Mouse (Mus musculus): ENCODE results near the gene Prkn. TPM values are rescaled to one million over a fixed set of nuclear protein-coding genes. Genes with fewer than 3 reads are reported as not detected.

Prkn gene
- polyA plus RNA-seq, 1 experiment from 2014 or later, result 1.5 TPM

DNA sequence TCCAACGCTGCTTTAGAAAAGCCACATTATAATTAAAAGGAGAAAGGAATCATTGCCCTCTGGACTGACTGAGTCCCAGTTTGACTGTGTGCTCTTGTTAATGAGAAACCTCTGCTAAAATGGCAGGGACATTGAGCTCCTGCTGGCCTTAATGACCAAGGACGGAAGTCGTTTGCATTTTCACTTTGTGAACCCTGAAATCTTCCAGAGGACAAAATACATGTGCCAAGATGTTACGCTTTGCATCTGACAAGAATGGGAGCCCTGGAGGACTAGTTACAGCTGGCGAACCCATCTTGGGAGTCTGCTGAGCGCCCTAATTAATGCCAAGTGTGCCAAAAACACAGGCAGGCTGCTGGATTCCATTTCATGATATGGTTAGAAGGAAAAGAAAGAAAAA, 409.0 kb downstream of the Prkn start:
- H3K27me3 ChIP-seq (replicated peaks), result no peaks in the 10 kb centered on the region
- H3K9ac ChIP-seq, result no peak overlapping the region
- H3K4me1 ChIP-seq (replicated peaks), result no peaks in the 10 kb centered on the region
- H3K4me3 ChIP-seq (replicated peaks), result no peak overlapping the region
- H3K9me3 ChIP-seq, result no peaks in the 10 kb centered on the region
- ATAC-seq, result no peak
- H3K36me3 ChIP-seq, result no peaks in the 10 kb centered on the region
- no peak overlapping the region for H3K4me2 ChIP-seq (replicated peaks)
- 69% methylated on average over 6 of the region's 6 CpGs for WGBS
- no peak overlapping the region for H3K27ac ChIP-seq

DNA sequence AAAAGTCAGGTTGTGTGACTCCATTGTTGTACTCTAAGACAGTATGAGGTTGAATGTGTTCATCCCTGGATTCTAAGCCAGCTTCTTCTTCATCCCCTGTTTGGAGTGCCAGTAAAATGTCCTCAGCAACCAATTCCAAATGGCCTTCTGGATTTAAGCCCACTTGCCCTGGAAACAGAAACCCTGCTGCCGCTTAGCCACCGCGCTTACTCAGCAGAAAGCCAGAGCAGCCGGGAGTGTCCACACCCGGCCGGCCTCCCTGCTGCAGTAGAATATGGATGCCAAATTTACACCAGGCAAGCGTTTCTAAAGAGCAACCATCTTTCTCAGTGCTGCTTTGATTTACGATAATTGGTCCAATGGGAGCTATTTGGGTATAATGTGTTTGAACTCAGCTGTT, 420.5 kb downstream of the Prkn start:
- WGBS, result 70% methylated on average over 8 of the region's 8 CpGs
- no peak overlapping the region for H3K27ac ChIP-seq
- no peaks in the 10 kb centered on the region for H3K9me3 ChIP-seq
- H3K4me3 ChIP-seq (replicated peaks), result no peak overlapping the region
- no peaks in the 10 kb centered on the region for H3K4me1 ChIP-seq (replicated peaks)
- H3K27me3 ChIP-seq (replicated peaks), result no peaks in the 10 kb centered on the region
- no peaks in the 10 kb centered on the region for H3K36me3 ChIP-seq
- no peak for ATAC-seq
- no peak overlapping the region for H3K4me2 ChIP-seq (replicated peaks)
- H3K9ac ChIP-seq, result no peak overlapping the region

DNA sequence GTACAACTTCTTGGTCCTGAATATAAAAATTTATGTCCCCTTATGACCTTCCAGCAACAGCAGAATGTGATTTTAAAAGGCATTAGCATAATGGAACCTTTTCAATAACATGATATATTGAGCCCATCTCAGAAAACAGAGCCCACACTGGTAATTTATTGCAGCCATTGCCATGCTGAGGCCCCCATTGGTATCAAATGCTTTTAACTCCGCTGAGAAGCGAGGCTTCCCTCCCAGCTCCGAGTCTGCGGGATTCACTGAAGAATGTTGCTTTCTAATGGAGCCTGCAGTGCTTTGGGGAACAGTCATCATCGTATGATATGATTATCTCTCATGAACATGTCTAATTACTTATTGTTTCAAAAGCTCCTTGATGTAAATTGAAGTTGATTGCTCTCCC, 421.5 kb downstream of the Prkn start:
- 61% methylated on average over 5 of the region's 5 CpGs for WGBS
- ATAC-seq, result no peak
- no peak overlapping the region for H3K9ac ChIP-seq

DNA sequence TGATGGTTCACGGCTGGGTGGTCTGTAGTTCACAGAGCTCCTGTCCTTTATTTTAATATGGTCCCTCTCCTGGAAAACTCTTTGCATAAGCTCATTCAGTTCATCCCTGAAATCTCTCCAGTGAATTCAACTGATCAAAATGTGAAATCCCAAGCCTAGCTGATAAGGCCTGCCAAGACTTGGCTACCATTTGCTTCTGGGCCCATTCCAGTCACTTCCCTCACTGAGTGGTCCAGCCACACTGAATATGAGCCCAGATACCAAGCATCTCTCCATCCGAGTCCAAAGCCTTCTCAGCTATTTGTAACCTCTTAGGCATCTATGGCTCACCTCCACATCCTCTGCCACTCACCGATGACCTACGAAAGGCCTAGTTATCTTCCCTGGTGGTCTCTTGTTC, 427.8 kb downstream of the Prkn start:
- H3K9me3 ChIP-seq, result no peaks in the 10 kb centered on the region
- no peaks in the 10 kb centered on the region for H3K36me3 ChIP-seq
- no peak overlapping the region for H3K4me3 ChIP-seq (replicated peaks)
- H3K9ac ChIP-seq, result no peak overlapping the region
- WGBS, result 91% methylated on average over 4 of the region's 4 CpGs
- H3K4me2 ChIP-seq (replicated peaks), result no peak overlapping the region
- no peak overlapping the region for H3K27ac ChIP-seq
- ATAC-seq, result no peak
- H3K27me3 ChIP-seq (replicated peaks), result no peaks in the 10 kb centered on the region
- H3K4me1 ChIP-seq (replicated peaks), result no peaks in the 10 kb centered on the region

More for the DNA sequence above, 421.5 kb downstream of the Prkn start:
- Histone ChIP-seq H3K4me2 (replicated peaks) (no peak overlapping the region), H3K36me3 (no peaks in the 10 kb centered on the region), H3K27ac (no peak overlapping the region), H3K4me1 (replicated peaks) (no peaks in the 10 kb centered on the region), H3K27me3 (replicated peaks) (no peaks in the 10 kb centered on the region), H3K4me3 (replicated peaks) (no peak overlapping the region), H3K9me3 (no peaks in the 10 kb centered on the region)

DNA sequence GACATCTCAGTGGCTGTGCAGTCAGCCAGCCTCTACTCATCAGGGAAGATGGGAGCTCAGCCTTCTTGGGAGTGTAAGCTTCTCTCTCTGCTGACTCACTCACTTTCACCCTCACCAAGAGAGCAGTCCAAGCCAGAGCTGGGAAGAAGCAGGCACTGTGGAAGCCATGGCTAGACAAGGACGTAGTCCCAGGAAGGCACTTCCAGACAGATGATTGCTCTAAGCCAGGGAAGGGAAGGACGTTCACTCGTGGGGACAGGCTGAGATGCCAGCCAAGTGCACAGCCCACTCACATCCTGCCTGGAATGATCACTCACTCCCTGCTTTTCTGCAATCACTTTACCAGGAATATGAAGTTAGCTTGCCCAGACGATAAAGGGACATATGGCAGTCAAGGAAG, 430.0 kb downstream of the Prkn start:
- H3K36me3 ChIP-seq, result no peaks in the 10 kb centered on the region
- no peaks in the 10 kb centered on the region for H3K9me3 ChIP-seq
- no peaks in the 10 kb centered on the region for H3K27me3 ChIP-seq (replicated peaks)
- 69% methylated on average over 4 of the region's 4 CpGs for WGBS
- no peaks in the 10 kb centered on the region for H3K4me1 ChIP-seq (replicated peaks)
- no peak overlapping the region for H3K9ac ChIP-seq
- no peak overlapping the region for H3K4me2 ChIP-seq (replicated peaks)
- H3K4me3 ChIP-seq (replicated peaks), result no peak overlapping the region
- no peak for ATAC-seq
- H3K27ac ChIP-seq, result no peak overlapping the region

DNA sequence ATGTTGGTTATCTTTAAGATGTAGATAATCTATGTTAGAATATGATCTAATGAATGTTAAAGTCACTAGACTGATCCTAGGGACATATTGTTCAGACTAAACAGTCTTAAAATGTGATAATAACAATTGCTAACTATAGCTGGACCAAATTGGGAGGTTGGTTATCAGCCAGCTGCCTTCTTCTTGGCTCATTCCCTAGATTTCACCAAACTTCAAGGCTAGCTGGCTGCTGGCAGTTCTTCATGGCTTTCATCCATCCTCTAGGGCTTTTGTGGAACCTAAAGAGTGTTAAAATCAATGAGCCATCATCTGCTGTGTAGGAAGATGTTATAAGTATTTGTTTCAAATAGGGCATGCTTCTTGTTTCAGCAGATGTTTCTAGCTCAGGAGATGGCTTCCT, 431.7 kb downstream of the Prkn start:
- Histone ChIP-seq H3K4me1 (replicated peaks) (no peaks in the 10 kb centered on the region), H3K9ac (no peak overlapping the region)
- no peak for ATAC-seq

DNA sequence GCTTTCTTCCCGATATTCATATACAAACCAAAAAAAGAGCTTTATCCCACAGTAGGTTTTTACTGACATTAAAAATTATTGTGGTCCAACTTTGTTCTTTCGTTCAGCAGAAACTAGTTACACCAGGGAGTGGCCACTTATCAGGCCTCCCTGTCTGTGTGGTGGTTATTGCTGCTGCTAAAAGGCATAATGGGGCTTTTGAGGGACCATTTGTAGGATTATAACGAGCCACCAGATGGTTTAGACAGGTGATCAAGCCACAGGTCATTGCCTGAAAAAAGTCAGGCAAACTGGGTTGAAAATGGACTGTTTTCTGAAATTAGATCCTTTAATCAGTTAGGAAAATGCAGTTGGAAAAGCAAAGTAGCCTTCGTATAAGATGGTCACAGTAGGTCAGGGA, 444.1 kb downstream of the Prkn start:
- Histone ChIP-seq H3K9ac (no peak overlapping the region), H3K27ac (no peak overlapping the region), H3K4me1 (replicated peaks) (no peaks in the 10 kb centered on the region), H3K27me3 (replicated peaks) (no peaks in the 10 kb centered on the region), H3K4me2 (replicated peaks) (no peak overlapping the region), H3K36me3 (no peaks in the 10 kb centered on the region), H3K4me3 (replicated peaks) (no peak overlapping the region), H3K9me3 (no peaks in the 10 kb centered on the region)
- 75% methylated on average over 4 of the region's 4 CpGs for WGBS
- ATAC-seq, result no peak

More for the DNA sequence above, 431.7 kb downstream of the Prkn start:
- H3K27me3 ChIP-seq (replicated peaks), result no peaks in the 10 kb centered on the region
- no peaks in the 10 kb centered on the region for H3K36me3 ChIP-seq
- H3K27ac ChIP-seq, result no peak overlapping the region
- no peak overlapping the region for H3K4me2 ChIP-seq (replicated peaks)
- H3K4me3 ChIP-seq (replicated peaks), result no peak overlapping the region
- no peaks in the 10 kb centered on the region for H3K9me3 ChIP-seq

DNA sequence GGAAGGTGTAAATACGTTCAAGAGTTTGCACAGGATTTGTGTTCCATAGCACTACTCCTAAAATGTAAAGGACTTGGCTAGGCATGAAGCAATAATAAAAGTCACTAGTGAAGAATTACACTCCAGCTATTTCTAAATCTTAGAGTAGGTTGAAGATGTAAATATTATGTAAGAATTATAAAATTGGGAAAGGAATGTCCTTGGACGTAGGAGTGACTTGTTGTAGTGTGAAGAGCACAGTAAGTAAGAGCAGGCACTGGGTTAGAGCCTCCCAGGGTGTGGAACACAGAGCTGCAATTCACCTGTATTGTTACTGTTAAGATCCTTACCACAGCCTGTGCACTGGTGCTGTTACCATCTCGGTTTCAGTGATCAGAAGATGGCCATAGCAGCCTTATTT, 450.0 kb downstream of the Prkn start:
- ATAC-seq, result no peak
- 53% methylated on average over 3 of the region's 3 CpGs for WGBS
- H3K36me3 ChIP-seq, result no peaks in the 10 kb centered on the region

DNA sequence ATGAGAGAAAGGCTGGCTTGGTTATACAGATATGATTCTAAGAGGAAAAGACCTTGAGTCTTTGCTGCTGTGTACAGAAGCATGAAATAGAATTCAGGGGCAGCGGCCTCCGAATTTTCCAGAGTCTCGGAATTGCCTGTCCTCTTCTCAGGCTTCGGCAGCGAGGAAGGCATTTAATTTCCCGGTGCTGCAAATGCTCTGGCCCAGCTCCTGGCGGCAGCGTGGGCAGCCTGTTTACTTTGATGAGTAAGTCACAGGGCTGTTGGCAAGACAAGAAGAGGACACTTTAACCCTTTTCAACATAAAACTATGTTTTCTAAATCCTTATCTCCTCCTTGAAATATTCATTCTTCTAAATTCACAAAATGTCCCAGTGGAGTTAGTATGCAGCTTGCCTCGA, 462.9 kb downstream of the Prkn start:
- H3K4me2 ChIP-seq (replicated peaks), result no peak overlapping the region

More for the DNA sequence above, 450.0 kb downstream of the Prkn start:
- Histone ChIP-seq H3K4me3 (replicated peaks) (no peak overlapping the region), H3K27ac (no peak overlapping the region), H3K9me3 (no peaks in the 10 kb centered on the region), H3K9ac (no peak overlapping the region), H3K4me2 (replicated peaks) (no peak overlapping the region), H3K4me1 (replicated peaks) (no peaks in the 10 kb centered on the region), H3K27me3 (replicated peaks) (no peaks in the 10 kb centered on the region)

DNA sequence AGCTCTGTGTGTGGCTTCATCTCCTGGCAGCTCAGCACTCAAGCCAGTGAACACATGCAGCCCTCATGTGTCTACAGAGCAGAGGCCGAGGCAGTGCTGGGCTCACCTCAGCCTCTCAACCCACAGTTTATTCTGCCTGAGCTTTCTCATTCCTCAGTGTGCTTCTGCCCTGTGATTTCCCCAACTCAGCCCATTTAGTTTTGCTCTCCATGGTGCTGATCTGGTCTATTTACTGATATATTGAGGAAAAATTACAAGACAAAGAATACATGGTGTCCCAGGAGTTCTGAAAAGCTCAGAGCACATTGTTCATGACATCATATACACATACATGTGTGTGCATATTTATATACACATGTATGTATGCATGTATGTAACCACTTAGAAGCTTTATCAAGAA, 469.7 kb downstream of the Prkn start:
- Histone ChIP-seq H3K9ac (no peak overlapping the region), H3K9me3 (no peaks in the 10 kb centered on the region), H3K4me2 (replicated peaks) (no peak overlapping the region), H3K36me3 (no peaks in the 10 kb centered on the region), H3K4me3 (replicated peaks) (no peak overlapping the region), H3K27me3 (replicated peaks) (no peaks in the 10 kb centered on the region), H3K27ac (no peak overlapping the region), H3K4me1 (replicated peaks) (no peaks in the 10 kb centered on the region)
- ATAC-seq, result no peak
- WGBS, result 13% methylated on average over 1 of the region's 1 CpGs

More for the DNA sequence above, 462.9 kb downstream of the Prkn start:
- Histone ChIP-seq H3K4me3 (replicated peaks) (no peak overlapping the region), H3K27me3 (replicated peaks) (no peaks in the 10 kb centered on the region), H3K9me3 (no peaks in the 10 kb centered on the region), H3K9ac (no peak overlapping the region), H3K27ac (no peak overlapping the region), H3K4me1 (replicated peaks) (no peaks in the 10 kb centered on the region), H3K36me3 (no peaks in the 10 kb centered on the region)
- no peak for ATAC-seq
- 61% methylated on average over 9 of the region's 9 CpGs for WGBS

DNA sequence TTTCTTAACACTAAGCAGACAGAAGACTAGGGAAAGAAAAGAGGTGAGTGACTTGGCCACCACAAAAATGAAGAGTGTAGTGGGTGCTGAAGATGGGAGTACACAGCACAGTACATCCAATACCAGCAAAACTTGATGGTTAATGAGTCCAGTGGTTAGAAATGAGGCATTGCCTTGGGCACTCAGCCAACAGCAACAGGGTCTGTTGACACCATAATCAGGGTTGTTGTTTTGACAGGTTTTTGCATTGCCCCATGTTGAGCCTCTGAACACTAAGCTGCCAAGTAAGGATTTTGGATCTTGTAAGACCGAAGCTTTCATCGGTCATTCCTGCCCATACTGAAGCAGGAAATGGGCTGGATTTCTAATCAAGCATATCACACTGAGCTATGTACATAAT, 474.0 kb downstream of the Prkn start:
- 96% methylated on average over 2 of the region's 2 CpGs for WGBS

DNA sequence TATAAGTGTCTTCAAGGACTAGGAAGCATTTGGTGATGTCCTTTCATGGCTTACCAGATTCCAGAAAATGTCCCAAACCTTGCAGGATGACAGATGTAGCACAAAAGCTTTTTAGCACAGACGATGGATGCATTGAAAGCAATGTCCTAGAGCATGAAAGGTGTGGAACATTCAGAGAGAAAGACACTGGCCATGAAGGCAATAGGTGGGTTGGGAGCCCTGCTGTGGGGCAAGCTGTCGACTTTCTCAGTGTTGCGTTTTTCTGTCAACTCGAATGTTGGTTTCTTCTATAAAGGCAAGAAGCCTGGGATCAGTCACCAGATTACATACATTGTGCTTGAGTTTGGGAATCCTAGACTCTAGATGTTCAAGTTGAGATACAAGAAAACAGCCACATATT, 475.5 kb downstream of the Prkn start:
- H3K4me3 ChIP-seq (replicated peaks), result no peak overlapping the region
- no peak overlapping the region for H3K4me2 ChIP-seq (replicated peaks)
- no peaks in the 10 kb centered on the region for H3K4me1 ChIP-seq (replicated peaks)
- 92% methylated on average over 4 of the region's 4 CpGs for WGBS
- H3K9me3 ChIP-seq, result no peaks in the 10 kb centered on the region
- no peaks in the 10 kb centered on the region for H3K27me3 ChIP-seq (replicated peaks)
- ATAC-seq, result no peak
- no peak overlapping the region for H3K9ac ChIP-seq
- no peak overlapping the region for H3K27ac ChIP-seq
- H3K36me3 ChIP-seq, result no peaks in the 10 kb centered on the region

More for the DNA sequence above, 474.0 kb downstream of the Prkn start:
- H3K4me3 ChIP-seq (replicated peaks), result no peak overlapping the region
- no peaks in the 10 kb centered on the region for H3K9me3 ChIP-seq
- no peak for ATAC-seq
- no peak overlapping the region for H3K9ac ChIP-seq
- no peaks in the 10 kb centered on the region for H3K36me3 ChIP-seq
- no peaks in the 10 kb centered on the region for H3K4me1 ChIP-seq (replicated peaks)
- no peak overlapping the region for H3K4me2 ChIP-seq (replicated peaks)
- H3K27me3 ChIP-seq (replicated peaks), result no peaks in the 10 kb centered on the region
- H3K27ac ChIP-seq, result no peak overlapping the region

DNA sequence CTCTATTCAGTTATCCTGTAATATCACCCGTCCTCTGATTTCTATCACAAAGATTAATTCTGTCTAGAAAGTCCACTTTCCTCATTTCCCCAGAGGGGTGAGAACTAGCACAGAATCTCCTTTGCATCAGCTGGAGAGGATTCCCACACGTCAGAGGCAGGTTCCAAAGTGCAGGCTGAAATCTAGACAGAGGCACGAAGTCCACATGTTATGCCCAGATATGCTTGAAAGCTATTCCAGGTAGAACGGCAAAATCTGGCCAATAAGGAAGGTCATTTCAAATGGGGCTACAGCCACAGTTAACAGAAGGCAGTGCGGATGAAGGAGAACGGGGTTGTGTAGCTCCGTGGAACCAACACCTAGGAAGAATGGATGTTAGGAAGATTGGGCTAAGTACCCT, 478.8 kb downstream of the Prkn start:
- no peak overlapping the region for H3K4me2 ChIP-seq (replicated peaks)
- WGBS, result 84% methylated on average over 7 of the region's 7 CpGs
- H3K27ac ChIP-seq, result no peak overlapping the region
- no peak overlapping the region for H3K4me3 ChIP-seq (replicated peaks)
- no peaks in the 10 kb centered on the region for H3K9me3 ChIP-seq
- no peaks in the 10 kb centered on the region for H3K27me3 ChIP-seq (replicated peaks)
- no peak for ATAC-seq
- H3K9ac ChIP-seq, result no peak overlapping the region
- H3K4me1 ChIP-seq (replicated peaks), result no peaks in the 10 kb centered on the region
- H3K36me3 ChIP-seq, result no peaks in the 10 kb centered on the region
